Mouse (Mus musculus) hindbrain, embryonic 10.5 days (tissue): ENCODE data around the gene Unc13b. TPM values are rescaled to one million over a fixed set of nuclear protein-coding genes. Genes with fewer than 3 reads are reported as not detected.

ENCODE experiments used
- DNase-seq: peaks from one replicate; pipeline ENCODE4 v3.0.0-alpha.2; 2017; ENCODE audit warnings: low spot score
- H3K27ac ChIP-seq: fragments of 300-500 bp; sonication (generic); 2 replicates; pipeline ENCODE4 v1.5.1; 2016; ENCODE audit warnings: mild to moderate bottlenecking, moderate library complexity
- H3K27me3 ChIP-seq: fragments of 300-500 bp; sonication (generic); 2 replicates; pipeline ENCODE4 v1.6.1; 2016; ENCODE audit warnings: mild to moderate bottlenecking; ENCODE audit not compliant: poor library complexity, insufficient read depth, severe bottlenecking
- H3K36me3 ChIP-seq: fragments of 300-500 bp; sonication (generic); 2 replicates; pipeline ENCODE4 v1.6.1; 2016; ENCODE audit warnings: mild to moderate bottlenecking, moderate library complexity
- H3K4me1 ChIP-seq: fragments of 300-500 bp; sonication (generic); replicated peaks from 2 replicates; pipeline ENCODE4 v1.6.1; 2016; ENCODE audit warnings: mild to moderate bottlenecking
- H3K4me3 ChIP-seq: fragments of 300-500 bp; sonication (generic); 2 replicates; pipeline ENCODE4 v1.5.1; 2016; ENCODE audit warnings: mild to moderate bottlenecking, moderate library complexity
- H3K9me3 ChIP-seq: fragments of 300-500 bp; sonication (generic); 2 replicates; pipeline ENCODE4 v1.6.1; 2016; ENCODE audit warnings: mild to moderate bottlenecking, moderate library complexity
- WGBS: fragments of 180-500 bp; shearing (Covaris S2); methylation state at CpG from one replicate; pipeline ENCODE4 v1.1.7; 2016; 5-methylcytosine and 5-hydroxymethylcytosine counted together
- polyA plus RNA-seq: library from polyadenylated mRNA; unstranded; fragments of >200 nt; fragmentation: Nextera tagmentation; extraction: Ambion mirVana; gene quantifications from 2 replicates; pipeline ENCODE4 v1.2.1, GENCODE M21; 2016

Unc13b gene
- polyA plus RNA-seq, 1 experiment from 2014 or later: 14.8 TPM

- peaks cover 53% of the 10 kb centered on the region for H3K36me3 ChIP-seq
- H3K27ac ChIP-seq: no peak overlapping the region
- peaks cover 10% of the 10 kb centered on the region for H3K4me1 ChIP-seq
- no peaks in the 10 kb centered on the region for H3K9me3 ChIP-seq
- H3K4me3 ChIP-seq: no peak overlapping the region
- H3K27me3 ChIP-seq: no peaks in the 10 kb centered on the region
- no peak for DNase-seq
- WGBS: 80% methylated on average over 3 of the region's 3 CpGs
Observed at GRCm38 (mm10) chr4:43259435-43259834, 200.7 kb downstream of the Unc13b start.

DNA sequence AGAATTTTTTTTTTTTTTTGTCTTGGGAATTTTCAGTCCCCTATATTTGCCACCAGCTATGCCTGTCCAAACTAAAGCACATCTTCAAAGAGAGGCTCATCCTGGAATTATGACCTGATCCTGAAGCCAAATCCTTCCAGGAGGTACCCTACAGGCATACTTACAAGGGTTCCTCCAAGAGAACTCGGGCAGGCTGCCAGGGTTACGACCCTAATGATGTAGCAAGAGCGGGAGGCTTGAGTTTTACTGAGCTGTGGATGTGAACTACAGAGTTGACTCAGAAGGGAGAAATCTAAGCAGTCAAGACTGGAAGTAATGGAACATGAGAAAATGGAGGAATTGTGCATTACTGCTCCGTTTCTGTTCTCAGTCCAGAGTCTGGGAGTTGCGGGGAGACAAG, 201.3 kb downstream of the Unc13b start:
- Histone ChIP-seq H3K27me3 (no peaks in the 10 kb centered on the region), H3K4me1 (peaks cover 10% of the 10 kb centered on the region), H3K36me3 (peaks cover 53% of the 10 kb centered on the region), H3K4me3 (no peak overlapping the region), H3K9me3 (no peaks in the 10 kb centered on the region), H3K27ac (no peak overlapping the region)
- WGBS: 81% methylated on average over 5 of the region's 5 CpGs
- no peak for DNase-seq

DNA sequence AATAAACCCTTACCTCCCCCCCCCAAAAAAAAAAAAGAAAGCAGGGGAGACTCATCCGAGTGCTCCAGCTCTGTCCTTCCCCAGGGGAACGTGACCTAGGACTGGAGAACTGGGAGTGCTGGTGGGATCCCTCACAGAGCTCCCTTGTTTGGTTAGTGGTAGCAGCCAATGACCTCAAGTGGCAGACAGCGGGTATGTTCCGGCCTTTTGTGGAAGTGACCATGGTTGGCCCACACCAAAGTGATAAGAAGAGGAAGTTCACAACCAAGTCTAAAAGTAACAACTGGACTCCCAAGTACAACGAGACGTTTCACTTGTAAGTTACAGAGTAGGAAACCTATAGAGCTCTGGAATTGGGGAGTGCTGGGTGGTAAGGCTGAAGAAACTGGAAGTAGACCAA, 204.1 kb downstream of the Unc13b start:
- Histone ChIP-seq H3K9me3 (no peaks in the 10 kb centered on the region), H3K27me3 (no peaks in the 10 kb centered on the region), H3K27ac (no peak overlapping the region), H3K4me3 (no peak overlapping the region), H3K4me1 (peaks cover 23% of the 10 kb centered on the region), H3K36me3 (peaks cover 31% of the 10 kb centered on the region)
- DNase-seq: no peak
- 89% methylated on average over 6 of the region's 6 CpGs for WGBS

GRCm38 (mm10) chr4:43266146-43266545, 207.4 kb downstream of the Unc13b start:
- Histone ChIP-seq H3K27me3 (no peaks in the 10 kb centered on the region), H3K9me3 (no peaks in the 10 kb centered on the region), H3K4me3 (no peak overlapping the region), H3K27ac (no peak overlapping the region), H3K36me3 (peaks cover 12% of the 10 kb centered on the region; the same call in 1 of the 2 replicates), H3K4me1 (peaks cover 13% of the 10 kb centered on the region)
- 69% methylated on average over 2 of the region's 2 CpGs for WGBS
- DNase-seq: no peak

DNA sequence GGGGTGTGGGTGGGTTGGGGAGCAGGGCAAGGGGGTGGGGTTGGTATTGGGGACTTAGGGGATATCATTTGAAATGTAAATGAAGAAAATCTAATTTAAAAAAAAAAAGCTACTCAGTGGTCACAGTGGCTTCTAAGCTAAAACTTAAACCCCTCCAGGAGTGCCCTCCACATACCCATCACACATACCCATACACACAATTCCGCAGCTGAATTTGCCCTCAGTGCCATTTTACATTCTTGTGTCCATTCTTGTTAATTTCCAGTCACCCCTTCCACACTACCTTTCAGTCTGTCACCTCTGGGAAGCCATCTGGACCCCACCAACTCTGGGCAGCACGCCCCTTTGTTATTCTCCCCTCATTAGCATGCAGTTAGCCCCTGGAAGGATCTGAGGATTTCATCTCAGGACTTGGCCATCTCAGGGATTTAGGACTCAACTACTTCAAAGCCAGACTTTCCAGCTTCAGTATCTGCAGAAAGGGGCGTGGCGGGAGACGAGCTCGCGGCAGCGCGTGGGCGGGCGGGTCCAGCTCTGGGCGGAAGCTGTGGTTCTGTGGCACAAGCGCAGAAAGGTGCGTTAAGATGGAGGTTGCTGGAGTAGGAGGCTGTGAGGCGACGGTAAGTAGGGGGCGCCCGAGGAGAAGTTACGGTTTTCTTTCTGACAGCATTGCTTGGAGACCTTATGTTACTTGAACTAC, 208.0 kb downstream of the Unc13b start, which contains the start of gene Atp8b5:
Atp8b5 (plus strand) TSS at position 537 of the 700 bp plus-strand sequence.
- H3K36me3 ChIP-seq: peaks cover 9% of the 10 kb centered on the region; the same call in 1 of the 2 replicates
- DNase-seq: peak; percentile 80
- H3K9me3 ChIP-seq: no peaks in the 10 kb centered on the region
- peak within 1 kb of the TSS; percentile 58 for H3K4me3 ChIP-seq
- peak within 1 kb of the TSS; percentile 84 for H3K27ac ChIP-seq
- H3K4me1 ChIP-seq: peaks cover 13% of the 10 kb centered on the region
- no peaks in the 10 kb centered on the region for H3K27me3 ChIP-seq
- WGBS: 2% methylated on average over 19 of the region's 19 CpGs

DNA sequence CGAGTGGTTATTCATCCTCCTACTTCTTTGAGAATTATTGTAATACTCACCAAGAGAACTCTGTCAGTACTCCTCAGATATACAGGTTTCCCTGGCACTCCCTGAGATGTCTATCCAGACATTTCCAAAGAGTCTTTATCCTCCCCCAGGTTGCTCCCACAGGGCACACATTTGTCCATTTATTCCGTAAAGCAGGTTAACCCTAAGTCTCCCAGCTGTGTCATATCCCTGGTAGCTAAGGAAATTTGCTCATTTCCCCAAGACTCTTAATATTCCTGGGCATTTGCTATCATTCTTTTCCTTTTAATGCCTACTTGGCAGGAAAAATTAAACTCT, 208.5 kb downstream of the Unc13b start:
- no peak for DNase-seq
- 22% methylated on average over 2 of the region's 2 CpGs for WGBS
- peak overlapping the region; percentile 84; the same call in 1 of the 2 replicates for H3K27ac ChIP-seq
- peaks cover 13% of the 10 kb centered on the region for H3K4me1 ChIP-seq
- no peaks in the 10 kb centered on the region for H3K9me3 ChIP-seq
- peaks cover 8% of the 10 kb centered on the region; the same call in 1 of the 2 replicates for H3K36me3 ChIP-seq
- no peaks in the 10 kb centered on the region for H3K27me3 ChIP-seq
- peak overlapping the region; percentile 58 for H3K4me3 ChIP-seq

GRCm38 (mm10) chr4:43285476-43285875, 226.7 kb downstream of the Unc13b start:
- H3K27me3 ChIP-seq: no peaks in the 10 kb centered on the region
- no peak overlapping the region for H3K27ac ChIP-seq
- no peaks in the 10 kb centered on the region for H3K36me3 ChIP-seq
- no peaks in the 10 kb centered on the region for H3K9me3 ChIP-seq
- H3K4me1 ChIP-seq: no peaks in the 10 kb centered on the region
- no peak for DNase-seq
- no peak overlapping the region for H3K4me3 ChIP-seq
- WGBS: 92% methylated on average over 5 of the region's 5 CpGs

- no peaks in the 10 kb centered on the region for H3K36me3 ChIP-seq
- no peak overlapping the region for H3K27ac ChIP-seq
- H3K4me1 ChIP-seq: no peaks in the 10 kb centered on the region
- H3K27me3 ChIP-seq: no peaks in the 10 kb centered on the region
- no peaks in the 10 kb centered on the region for H3K9me3 ChIP-seq
- no peak overlapping the region for H3K4me3 ChIP-seq
- DNase-seq: no peak
- 85% methylated on average over 3 of the region's 3 CpGs for WGBS
Observed at GRCm38 (mm10) chr4:43287305-43287704, 228.6 kb downstream of the Unc13b start.

GRCm38 (mm10) chr4:43294001-43294400, 235.2 kb downstream of the Unc13b start:
- no peaks in the 10 kb centered on the region for H3K36me3 ChIP-seq
- no peak overlapping the region for H3K4me3 ChIP-seq
- DNase-seq: peak; percentile 27
- H3K9me3 ChIP-seq: no peaks in the 10 kb centered on the region
- H3K27ac ChIP-seq: peak overlapping the region; percentile 23; the same call in 1 of the 2 replicates
- H3K27me3 ChIP-seq: no peaks in the 10 kb centered on the region
- peaks cover 5% of the 10 kb centered on the region; the same call in 1 of the 2 replicates for H3K4me1 ChIP-seq
- WGBS: 31% methylated on average over 6 of the region's 6 CpGs

- H3K9me3 ChIP-seq: no peaks in the 10 kb centered on the region
- no peak overlapping the region for H3K4me3 ChIP-seq
- peaks cover 17% of the 10 kb centered on the region for H3K4me1 ChIP-seq
- H3K36me3 ChIP-seq: no peaks in the 10 kb centered on the region
- DNase-seq: peak; percentile 49
- WGBS: 32% methylated on average over 11 of the region's 11 CpGs
- no peaks in the 10 kb centered on the region for H3K27me3 ChIP-seq
- H3K27ac ChIP-seq: peak overlapping the region; percentile 83
Observed at GRCm38 (mm10) chr4:43309696-43310338, 251.1 kb downstream of the Unc13b start.

Other genes with a start within 250 kb of the Unc13b start
- gene Fam205a1, start 205.1 kb upstream of the Unc13b start, polyA plus RNA-seq: not detected in 2 replicates
- 0.67 TPM in 1 of 2 replicates, not detected in the other for gene Gm12394, start 202.2 kb upstream of the Unc13b start, polyA plus RNA-seq
- gene Fam205c, start 184.7 kb upstream of the Unc13b start, polyA plus RNA-seq: 1.1 TPM in 1 of 2 replicates, not detected in the other
- gene Phf24, start 142.3 kb upstream of the Unc13b start, polyA plus RNA-seq: 1.6 and 2.5 TPM in 2 replicates
- gene Dnajb5, start 109.1 kb upstream of the Unc13b start, polyA plus RNA-seq: 14.0 and 17.6 TPM in 2 replicates
- 0.75 and 0.95 TPM in 2 replicates for gene 1700022I11Rik, start 89.3 kb upstream of the Unc13b start, polyA plus RNA-seq
- 600 and 640 TPM in 2 replicates for gene Vcp, start 58.4 kb upstream of the Unc13b start, polyA plus RNA-seq
- 23.2 and 25.5 TPM in 2 replicates for gene Fancg, start 48.4 kb upstream of the Unc13b start, polyA plus RNA-seq
- 20.3 and 23.2 TPM in 2 replicates for gene Pigo, start 33.1 kb upstream of the Unc13b start, polyA plus RNA-seq
- gene Stoml2, start 27.2 kb upstream of the Unc13b start, polyA plus RNA-seq: 404 and 440 TPM in 2 replicates
- gene Fam214b, start 12.7 kb upstream of the Unc13b start, polyA plus RNA-seq: 22.6 and 34.4 TPM in 2 replicates
- gene Atp8b5, start 208.2 kb downstream of the Unc13b start, polyA plus RNA-seq: 0.18 and 0.26 TPM in 2 replicates